Mouse (Mus musculus): ENCODE data around the gene Abcc12. TPM values are rescaled to one million over a fixed set of nuclear protein-coding genes. Genes with fewer than 3 reads are reported as not detected.

Abcc12 gene
- total and polyA plus RNA-seq, 3 experiments = not detected

DNA sequence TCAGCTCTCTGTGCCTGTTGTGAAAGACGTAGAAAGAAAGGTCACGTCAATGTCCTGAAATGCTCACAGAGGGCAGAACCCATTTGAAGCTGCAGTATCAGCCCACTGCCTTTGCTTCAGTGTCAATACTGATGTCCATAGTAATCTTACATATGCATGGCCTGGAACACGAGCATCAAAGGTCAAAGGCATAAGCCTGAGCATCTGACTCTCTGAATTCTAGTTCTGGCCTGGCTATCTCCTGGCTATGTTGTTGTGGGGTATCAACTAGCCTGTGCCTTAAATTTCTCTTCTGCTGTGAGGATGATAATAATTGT lies 141.5 kb downstream of the Abcc12 start:
- Histone ChIP-seq H3K36me3 (ENCODE audit: control insufficient read depth in 1 of 2, insufficient read depth in 2 of 2, low read length in 2 of 2) (no peaks in the 10 kb centered on the region), H3K4me3 (ENCODE audit: control insufficient read depth in 1 of 2, insufficient read depth in 1 of 2, low read depth in 2 of 2, low read length in 2 of 2) (no peak overlapping the region), H3K27ac (ENCODE audit: control insufficient read depth, low read depth, low read length) (no peak overlapping the region), H3K9ac (ENCODE audit: control insufficient read depth, low read depth, low read length, poor library complexity, severe bottlenecking) (no peak overlapping the region), H3K79me2 (ENCODE audit: control insufficient read depth, insufficient read depth, low read length, poor library complexity) (no peaks in the 10 kb centered on the region), H3K4me1 (ENCODE audit: control insufficient read depth in 1 of 2, insufficient read depth in 2 of 2, low read length in 2 of 2) (no peaks in the 10 kb centered on the region), H3K9me3 (replicated peaks; ENCODE audit: insufficient read depth, low read length) (no peaks in the 10 kb centered on the region), H3K27me3 (ENCODE audit: control insufficient read depth in 1 of 2, insufficient read depth in 2 of 2, low read length in 2 of 2) (no peaks in the 10 kb centered on the region)
- DNase-seq (ENCODE audit: low read depth, low spot score) = no peak
- TF ChIP-seq ELF1 (IDR thresholded peaks at IDR 0.05; ENCODE audit: low read depth, low read length) (no peak), BHLHE40 (IDR thresholded peaks at IDR 0.05; ENCODE audit: borderline replicate concordance, low read depth, low read length) (no peak), SMC3 (IDR thresholded peaks at IDR 0.05; ENCODE audit: low read depth, low read length) (no peak), MYB (IDR thresholded peaks at IDR 0.05; ENCODE audit: low read depth, low read length) (no peak), RCOR1 (IDR thresholded peaks at IDR 0.05; ENCODE audit: low read depth, low read length) (no peak), UBTF (IDR thresholded peaks at IDR 0.05; ENCODE audit: borderline replicate concordance, insufficient read depth, low read depth, low read length) (no peak), POLR2A (IDR thresholded peaks at IDR 0.05; ENCODE audit: control insufficient read depth in 1 of 2, insufficient read depth in 1 of 2, low read depth in 1 of 2, low read length in 2 of 2, poor library complexity in 1 of 2) (no peak), JUND (IDR thresholded peaks at IDR 0.05; ENCODE audit: low read depth, low read length) (no peak), E2F4 (IDR thresholded peaks at IDR 0.05; ENCODE audit: borderline replicate concordance, low read depth, low read length) (no peak), TCF12 (IDR thresholded peaks at IDR 0.05; ENCODE audit: low read depth, low read length) (no peak), NRF1 (IDR thresholded peaks at IDR 0.05; ENCODE audit: insufficient read depth, low read depth, low read length, poor library complexity, severe bottlenecking) (no peak), ZMIZ1 (IDR thresholded peaks at IDR 0.05; ENCODE audit: low read depth, low read length) (no peak), POLR2AphosphoS2 (IDR thresholded peaks at IDR 0.05; ENCODE audit: low read length) (no peak), USF2 (IDR thresholded peaks at IDR 0.05; ENCODE audit: borderline replicate concordance in 1 of 2, insufficient read depth in 1 of 2, low read depth in 1 of 2, low read length in 2 of 2) (no peak), MYC (IDR thresholded peaks at IDR 0.05; ENCODE audit: low read depth, low read length) (no peak), SIN3A (IDR thresholded peaks at IDR 0.05; ENCODE audit: low read length) (no peak), MAFK (IDR thresholded peaks at IDR 0.05; ENCODE audit: borderline replicate concordance, low read depth, low read length) (no peak), TBP (IDR thresholded peaks at IDR 0.05; ENCODE audit: low read depth, low read length) (no peak), CHD1 (IDR thresholded peaks at IDR 0.05; ENCODE audit: low read depth, low read length) (no peak), MXI1 (IDR thresholded peaks at IDR 0.05; ENCODE audit: low read depth, low read length) (no peak)

Measured in MEL (cell line).